Mouse (Mus musculus) CH12.LX (cell line): ENCODE measurements around the gene Efhd1. TPM values are rescaled to one million over a fixed set of nuclear protein-coding genes. Genes with fewer than 3 reads are reported as not detected.

Source experiments
- DNase-seq: peaks from one replicate; pipeline ENCODE4 v3.0.0-alpha.2; 2013; ENCODE audit errors: extremely low read depth
- H3K27ac ChIP-seq: 2 replicates; pipeline ENCODE4 v1.5.1; 2012; ENCODE audit warnings: low read depth, mild to moderate bottlenecking, control low read depth, moderate library complexity; ENCODE audit not compliant: insufficient read depth
- H3K27me3 ChIP-seq: replicated peaks from 2 replicates; pipeline ENCODE3; 2012; ENCODE audit warnings: inconsistent platforms
- H3K36me3 ChIP-seq, 2 experiments: replicated peaks in 1 of 2; 2 replicates each; pipeline versions ENCODE3 to v1.6.1; 2012; ENCODE audit warnings: inconsistent platforms in 1 of 2, low read length in 1 of 2, mild to moderate bottlenecking in 1 of 2, mixed read lengths in 1 of 2, moderate library complexity in 1 of 2; ENCODE audit not compliant: control insufficient read depth in 1 of 2, insufficient read depth in 1 of 2
- H3K4me1 ChIP-seq, 2 experiments: 2 replicates each; pipeline ENCODE4 v1.6.1; 2012; ENCODE audit warnings: inconsistent platforms in 1 of 2, moderate library complexity in 1 of 2; ENCODE audit not compliant: insufficient read depth in 2 of 2, control insufficient read depth in 1 of 2
- H3K4me2 ChIP-seq: 2 replicates; pipeline ENCODE4 v1.6.1; 2012; ENCODE audit warnings: low read depth, mild to moderate bottlenecking, control low read depth; ENCODE audit not compliant: poor library complexity, insufficient read depth, severe bottlenecking
- H3K4me3 ChIP-seq, 3 experiments: fragments of 150-350 bp in 1 of 3; sonication (generic) in 1 of 3; replicated peaks in 1 of 3; 2 replicates each; pipeline versions ENCODE3 to v1.5.1; 2011 to 2012; ENCODE audit warnings: low read depth in 2 of 3, low read length in 2 of 3, mild to moderate bottlenecking in 2 of 3, moderate library complexity in 2 of 3, control low read depth in 1 of 3, improper control_type of control experiment in 1 of 3, inconsistent platforms in 1 of 3, mixed read lengths in 1 of 3; ENCODE audit not compliant: poor library complexity in 1 of 3
- H3K79me2 ChIP-seq: replicated peaks from 2 replicates; pipeline ENCODE4 v1.6.1; 2012; ENCODE audit warnings: mild to moderate bottlenecking, moderate library complexity; ENCODE audit not compliant: control insufficient read depth, poor library complexity, insufficient read depth, severe bottlenecking; ENCODE audit errors: extremely low read depth
- H3K9ac ChIP-seq: 2 replicates; pipeline ENCODE4 v1.6.1; 2012; ENCODE audit warnings: low read depth, mild to moderate bottlenecking, control low read depth, moderate library complexity; ENCODE audit not compliant: insufficient read depth
- H3K9me3 ChIP-seq: replicated peaks from 2 replicates; pipeline ENCODE3; 2012; ENCODE audit warnings: low read length, inconsistent platforms, mixed read lengths
- CHD1 ChIP-seq: IDR thresholded peaks from 2 replicates; pipeline ENCODE4 v1.6.1; 2012; ENCODE audit warnings: low read depth, low read length, improper control_type of control experiment, inconsistent platforms
- ETS1 ChIP-seq: conservative IDR thresholded peaks from 2 replicates; pipeline ENCODE4 v1.6.1; 2012; ENCODE audit warnings: low read depth, mild to moderate bottlenecking, inconsistent platforms, low read length, improper control_type of control experiment, moderate library complexity
- GABPA ChIP-seq: IDR thresholded peaks from 2 replicates; pipeline ENCODE4 v1.6.1; 2012; ENCODE audit warnings: low read depth, low read length, improper control_type of control experiment, inconsistent platforms; ENCODE audit not compliant: insufficient replicate concordance
- JUND ChIP-seq: conservative IDR thresholded peaks from 2 replicates; pipeline ENCODE4 v1.6.1; 2011; ENCODE audit warnings: low read depth, low read length, improper control_type of control experiment
- KAT2A ChIP-seq: IDR thresholded peaks from 2 replicates; pipeline ENCODE4 v1.6.1; 2012; ENCODE audit warnings: low read length, improper control_type of control experiment, inconsistent platforms; ENCODE audit not compliant: insufficient replicate concordance
- MAZ ChIP-seq: IDR thresholded peaks from 2 replicates; pipeline ENCODE4 v1.6.1; 2012; ENCODE audit warnings: low read depth, mild to moderate bottlenecking, inconsistent platforms, low read length, improper control_type of control experiment, moderate library complexity
- MXI1 ChIP-seq: IDR thresholded peaks from 2 replicates; pipeline ENCODE4 v1.6.1; 2011; ENCODE audit warnings: mild to moderate bottlenecking, low read depth, low read length, improper control_type of control experiment
- NELFE ChIP-seq: IDR thresholded peaks from 2 replicates; pipeline ENCODE4 v1.6.1; 2011; ENCODE audit warnings: low read depth, low read length, improper control_type of control experiment
- NRF1 ChIP-seq: IDR thresholded peaks from 2 replicates; pipeline ENCODE4 v1.6.1; 2014; ENCODE audit warnings: low read depth, mild to moderate bottlenecking, inconsistent platforms, low read length, improper control_type of control experiment, moderate library complexity
- TBP ChIP-seq: conservative IDR thresholded peaks from 2 replicates; pipeline ENCODE4 v1.6.1; 2011; ENCODE audit warnings: low read depth, low read length, improper control_type of control experiment
- USF2 ChIP-seq: conservative IDR thresholded peaks from 2 replicates; pipeline ENCODE4 v1.6.1; 2011; ENCODE audit warnings: low read depth, low read length, improper control_type of control experiment
- ZC3H11A ChIP-seq: IDR thresholded peaks from 2 replicates; pipeline ENCODE4 v1.6.1; 2012; ENCODE audit warnings: low read depth, mild to moderate bottlenecking, inconsistent platforms, low read length, improper control_type of control experiment
- ZKSCAN1 ChIP-seq: IDR thresholded peaks from 2 replicates; pipeline ENCODE4 v1.6.1; 2012; ENCODE audit warnings: low read depth, inconsistent platforms, low read length, improper control_type of control experiment, borderline replicate concordance
- dilution Hi-C: fragments of 300-500 bp; cut with MboI; formaldehyde crosslinking; loops from 2 replicates; pipeline ENCODE4 v1.14.3; 2020; ENCODE audit warnings: low sequenced_read_pairs; ENCODE audit not compliant: extremely low pct_unique_long_range_greater_than_20kb, extremely low pct_ligation_motif_present
- in situ Hi-C: fragments of 300-500 bp; cut with MboI; formaldehyde crosslinking; loops from 3 replicates; pipeline ENCODE4 v1.14.3; 2019; ENCODE audit warnings: low sequenced_read_pairs, low pct_ligation_motif_present, low pct_unique_long_range_greater_than_20kb, mixed read lengths
- polyA plus RNA-seq: library from polyadenylated mRNA; unstranded; fragments of >175 nt; gene quantifications from 2 replicates; pipeline ENCODE4 v1.2.1, GENCODE M21; 2012; ENCODE audit warnings: low read depth; ENCODE audit not compliant: insufficient read length
- total RNA-seq, 2 experiments: library from RNA; depleted of rRNA; stranded (reverse); fragments of 300-350 nt in 1 of 2; fragments of >200 nt in 1 of 2; gene quantifications; 2 replicates each; pipeline ENCODE4 v1.2.3; 2012 to 2014

Gene Efhd1
- total and polyA plus RNA-seq, 3 experiments = 0.12 to 1.2 (median 0.13) TPM

DNA sequence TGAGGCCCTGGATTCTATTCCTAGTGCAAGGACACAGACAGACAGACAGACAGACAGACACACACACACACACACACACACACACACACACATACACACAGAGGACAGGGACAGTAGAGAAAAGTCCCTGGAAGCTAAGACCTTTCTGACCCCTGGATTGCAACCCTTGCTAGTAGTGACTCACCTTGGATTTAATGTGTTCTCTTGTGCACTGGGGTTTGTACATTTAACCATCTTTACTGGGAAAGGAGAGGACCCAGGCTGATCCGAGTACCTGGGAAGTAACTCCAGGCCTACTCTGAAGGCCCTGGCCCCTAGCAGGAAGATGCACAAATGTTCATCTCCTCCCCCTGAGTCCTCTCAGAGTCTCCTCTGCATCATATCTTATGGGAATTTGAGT, 7.4 kb downstream of the Efhd1 start (continued):
- no peak for TF ChIP-seq GABPA
- TF ChIP-seq, all 38 proteins: peak for 0

- dilution Hi-C loops = no loop called here
- DNase-seq = no peak
- Histone ChIP-seq H3K9ac (no peak overlapping the region), H3K4me2 (no peak overlapping the region), H3K27ac (no peak overlapping the region), H3K27me3 (no peaks in the 10 kb centered on the region), H3K79me2 (no peaks in the 10 kb centered on the region), H3K9me3 (no peaks in the 10 kb centered on the region), H3K36me3 (no peaks in the 10 kb centered on the region), H3K4me3 (no peak overlapping the region), H3K4me1 (peaks cover 8 to 19% of the 10 kb centered on the region in 2 experiments; a peak in 3 of 4 replicates)
- in situ Hi-C loops = no loop called here
- TF ChIP-seq ZC3H11A = no peak
- TF ChIP-seq NELFE = no peak
- TF ChIP-seq CHD1 = no peak
Measured at GRCm38 (mm10) chr1:87272462-87272861, 8.3 kb downstream of the Efhd1 start.

- Histone ChIP-seq H3K9me3 (no peaks in the 10 kb centered on the region), H3K27me3 (no peaks in the 10 kb centered on the region), H3K4me3 (no peak overlapping the region), H3K36me3 (no peaks in the 10 kb centered on the region), H3K4me2 (no peak overlapping the region), H3K4me1 (peaks cover 8 to 18% of the 10 kb centered on the region in 2 experiments; a peak in 3 of 4 replicates), H3K9ac (no peak overlapping the region), H3K27ac (no peak overlapping the region), H3K79me2 (no peaks in the 10 kb centered on the region)
- in situ Hi-C loops = no loop called here
- DNase-seq = no peak
- dilution Hi-C loops = no loop called here
- TF ChIP-seq ZC3H11A = no peak
- TF ChIP-seq JUND = no peak
- no peak for TF ChIP-seq TBP
- TF ChIP-seq ETS1 = no peak
- TF ChIP-seq NRF1 = no peak
- no peak for TF ChIP-seq MXI1
- no peak for TF ChIP-seq ZKSCAN1
- no peak for TF ChIP-seq GABPA
- TF ChIP-seq USF2 = no peak
- no peak for TF ChIP-seq KAT2A
- TF ChIP-seq MAZ = no peak
Measured at GRCm38 (mm10) chr1:87273514-87273942, 9.4 kb downstream of the Efhd1 start.
